Mouse (Mus musculus) G1E (cell line): ENCODE measurements at regions not wholly inside any gene's neighbourhood (a gene's known extent, or its start where the extent isn't known, plus 50 kb on each side); places are given as distances from the start of the nearest gene placed in this dataset.

ENCODE experiments used
- CTCF ChIP-seq: IDR thresholded peaks from 2 replicates; pipeline ENCODE4 v1.5.1; 2012; ENCODE audit warnings: low read depth, low read length, inconsistent platforms, mixed read lengths
- GATA1 ChIP-seq: IDR thresholded peaks from 2 replicates; pipeline ENCODE4 v1.6.1; 2012; ENCODE audit warnings: borderline replicate concordance, low read length, inconsistent platforms, mixed read lengths
- GATA2 ChIP-seq: IDR thresholded peaks from 2 replicates; pipeline ENCODE4 v1.6.1; 2012; ENCODE audit warnings: low read depth, low read length, inconsistent platforms, borderline replicate concordance
- POLR2AphosphoS5 ChIP-seq: IDR thresholded peaks from 2 replicates; pipeline ENCODE4 v1.6.1; 2012; ENCODE audit warnings: low read depth, low read length, inconsistent platforms; ENCODE audit not compliant: insufficient replicate concordance

- TF ChIP-seq GATA1 (no peak), CTCF (no peak), GATA2 (no peak), POLR2AphosphoS5 (no peak)
Measured at GRCm38 (mm10) chr11:31755858-31756257, 84.2 kb upstream of the Bod1 start.
